Mouse (Mus musculus) bone marrow, adult 2 months (tissue): ENCODE measurements at regions not wholly inside any gene's neighbourhood (a gene's known extent, or its start where the extent isn't known, plus 50 kb on each side); places are given as distances from the start of the nearest gene placed in this dataset.

Source experiments
- CTCF ChIP-seq: fragments of 200-500 bp; IDR thresholded peaks from 2 replicates; pipeline ENCODE4 v1.5.1; 2011; ENCODE audit warnings: low read length, control low read depth; ENCODE audit not compliant: control insufficient read depth, insufficient read depth
- POLR2A ChIP-seq: fragments of 200-500 bp; IDR thresholded peaks from 2 replicates; pipeline ENCODE4 v1.6.1; 2011; ENCODE audit warnings: low read depth, mild to moderate bottlenecking, control low read depth, low read length, borderline replicate concordance; ENCODE audit not compliant: control insufficient read depth

GRCm38 (mm10) chr17:10095841-10096301, 223.8 kb downstream of the Qk start:
- TF ChIP-seq CTCF (no peak), POLR2A (no peak)
